ENCODE assay signal across 9 mouse cellular contexts in the genomic region with DNA sequence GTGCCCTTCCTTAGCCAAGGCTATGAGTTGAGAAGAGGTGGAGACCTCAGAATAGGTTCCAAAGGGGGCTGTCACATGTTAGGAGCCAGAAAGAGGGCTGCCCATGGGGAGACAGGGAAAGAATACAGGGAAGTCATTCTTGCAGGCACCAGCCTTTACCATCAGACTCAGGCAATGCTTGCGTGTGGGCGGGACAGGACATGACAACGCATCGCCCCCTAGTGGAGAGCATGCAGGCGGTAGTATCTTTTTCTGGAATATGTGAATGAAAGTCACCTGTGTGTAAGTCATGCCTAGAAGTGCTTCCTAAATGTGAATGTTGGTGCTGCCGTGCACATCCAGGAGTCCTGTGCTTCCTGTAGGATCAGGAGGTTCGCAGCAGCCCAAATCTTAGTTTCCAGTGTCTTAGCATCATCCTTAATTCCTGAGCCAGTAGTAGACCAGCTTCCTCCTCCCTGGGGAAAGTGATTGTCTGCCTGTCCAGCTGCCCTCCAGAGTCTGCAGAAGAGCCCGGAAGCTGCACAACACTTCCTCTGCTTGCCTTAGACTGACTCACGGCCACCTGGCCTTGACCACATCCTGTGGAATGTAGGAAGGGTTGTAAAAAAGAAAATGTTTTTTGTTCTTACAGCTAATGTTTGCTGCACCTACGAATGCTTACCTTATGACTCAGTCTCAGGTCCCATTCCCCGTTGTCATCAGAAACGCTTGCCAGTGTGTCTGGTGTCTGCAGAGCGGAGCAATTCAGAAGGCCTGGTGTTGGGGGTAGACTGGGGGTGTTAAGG. TPM values are rescaled to one million over a fixed set of nuclear protein-coding genes. Genes with fewer than 3 reads are reported as not detected.
A peak's percentile ranks its signal among the peaks of the same experiment; 100 is the strongest.
DNase-seq lines count a peak whose midpoint lies in the region; ATAC-seq and TF ChIP-seq lines count a peak whose summit lies in the region.
"Had no signal": no experiment of that assay in that cellular context is flagged by ENCODE, and none has a peak within 500 bp of the region (broad histone marks: within the 10 kb centered on the region; RNA-seq: fewer than 3 reads in every experiment).

No protein-coding gene starts in this region.

- no peaks in the 10 kb centered on the region for H3K9me3 ChIP-seq in kidney, embryonic 16.5 days (ENCODE audit: low read length)
- H3K9me3 ChIP-seq in liver, embryonic 11.5 days (ENCODE audit: control insufficient read depth, low read length) = no peaks in the 10 kb centered on the region
- H3K9me3 ChIP-seq in neural tube, embryonic 11.5 days (ENCODE audit: control insufficient read depth, low read length) = no peaks in the 10 kb centered on the region
- no peaks in the 10 kb centered on the region for H3K9me3 ChIP-seq in stomach, postnatal 0 days (ENCODE audit: control insufficient read depth, low read length)
- H3K9me3 ChIP-seq: embryonic facial prominence, embryonic 13.5 days had no signal

- peaks cover 70% of the 10 kb centered on the region for H3K36me3 ChIP-seq in kidney, embryonic 16.5 days (ENCODE audit: insufficient read depth, low read length)
- peaks cover 6% of the 10 kb centered on the region; the same call in 1 of the 2 replicates for H3K36me3 ChIP-seq in liver, embryonic 11.5 days (ENCODE audit: control insufficient read depth, insufficient read depth, low read length)
- H3K36me3 ChIP-seq in neural tube, embryonic 11.5 days (ENCODE audit: control insufficient read depth, insufficient read depth, low read length) = peaks cover 6% of the 10 kb centered on the region
- H3K36me3 ChIP-seq in stomach, postnatal 0 days (ENCODE audit: control insufficient read depth, insufficient read depth, low read length) = peaks cover 17% of the 10 kb centered on the region

- TF ChIP-seq EP300 in stomach, postnatal 0 days (optimal IDR thresholded peaks at IDR 0.05) = no peak

- intact Hi-C loops in gastrocnemius, postnatal 14 days (cut with DNase I; ENCODE audit: low total_unique reads) = loop anchor here (2.0 kb wide), 1 partner anchor 133 kb away; no protein-coding TSS in a partner anchor

- no peaks in the 10 kb centered on the region for H3K27me3 ChIP-seq in kidney, embryonic 16.5 days (ENCODE audit: insufficient read depth, low read length)
- H3K27me3 ChIP-seq in liver, embryonic 11.5 days (replicated peaks; ENCODE audit: control insufficient read depth, insufficient read depth, low read length) = no peaks in the 10 kb centered on the region
- H3K27me3 ChIP-seq in neural tube, embryonic 11.5 days (ENCODE audit: control insufficient read depth, insufficient read depth, low read length) = no peaks in the 10 kb centered on the region
- no peaks in the 10 kb centered on the region for H3K27me3 ChIP-seq in stomach, postnatal 0 days (ENCODE audit: control insufficient read depth, insufficient read depth, low read length)
- H3K27me3 ChIP-seq: embryonic facial prominence, embryonic 13.5 days had no signal

- no peak overlapping the region for H3K4me2 ChIP-seq in kidney, embryonic 16.5 days (replicated peaks; ENCODE audit: low read depth, low read length)
- H3K4me2 ChIP-seq in liver, embryonic 11.5 days = no peak overlapping the region
- H3K4me2 ChIP-seq in neural tube, embryonic 11.5 days (ENCODE audit: low read depth) = no peak overlapping the region
- H3K4me2 ChIP-seq in stomach, postnatal 0 days (replicated peaks; ENCODE audit: low read depth) = no peak overlapping the region
- H3K4me2 ChIP-seq: embryonic facial prominence, embryonic 13.5 days had no signal

- DNase-seq in 3134 (ENCODE audit: extremely low read depth, insufficient read length, low spot score) = peak; percentile 74
- peak; percentile 85 for DNase-seq in ZHBTc4 (ENCODE audit: low read depth, low spot score)
- peak; percentile 68 for DNase-seq in gastrocnemius, postnatal 14 days
- DNase-seq in liver, embryonic 11.5 days (ENCODE audit: low spot score) = peak; percentile 47
- DNase-seq in neural tube, embryonic 11.5 days (ENCODE audit: low spot score) = peak; percentile 73
- peak; percentile 75 for DNase-seq in stomach, postnatal 0 days (ENCODE audit: low spot score)

- TF ChIP-seq CTCF in stomach, postnatal 0 days (IDR thresholded peaks at IDR 0.05; ENCODE audit: low read depth) = peak; percentile 92

- H3K4me1 ChIP-seq in kidney, embryonic 16.5 days (ENCODE audit: insufficient read depth, low read length) = no peaks in the 10 kb centered on the region
- H3K4me1 ChIP-seq in liver, embryonic 11.5 days (replicated peaks; ENCODE audit: control insufficient read depth, insufficient read depth, low read length) = no peaks in the 10 kb centered on the region
- H3K4me1 ChIP-seq in neural tube, embryonic 11.5 days (ENCODE audit: control insufficient read depth, insufficient read depth, low read length) = no peaks in the 10 kb centered on the region
- H3K4me1 ChIP-seq in stomach, postnatal 0 days (replicated peaks; ENCODE audit: control insufficient read depth, insufficient read depth) = no peaks in the 10 kb centered on the region

- H3K9ac ChIP-seq in kidney, embryonic 16.5 days (replicated peaks; ENCODE audit: low read length) = no peak overlapping the region
- no peak overlapping the region for H3K9ac ChIP-seq in liver, embryonic 11.5 days (ENCODE audit: low read depth, low read length)
- no peak overlapping the region for H3K9ac ChIP-seq in neural tube, embryonic 11.5 days (ENCODE audit: low read length)
- no peak overlapping the region for H3K9ac ChIP-seq in stomach, postnatal 0 days (ENCODE audit: low read length)
- H3K9ac ChIP-seq: embryonic facial prominence, embryonic 13.5 days had no signal

- no peak overlapping the region for H3K4me3 ChIP-seq in kidney, embryonic 16.5 days (ENCODE audit: low read length)
- no peak overlapping the region for H3K4me3 ChIP-seq in liver, embryonic 11.5 days (ENCODE audit: low read depth, low read length)
- H3K4me3 ChIP-seq in neural tube, embryonic 11.5 days (ENCODE audit: low read depth, low read length) = no peak overlapping the region
- H3K4me3 ChIP-seq in stomach, postnatal 0 days (ENCODE audit: low read depth, low read length) = no peak overlapping the region
- H3K4me3 ChIP-seq: embryonic facial prominence, embryonic 13.5 days had no signal

- 51% methylated on average over 13 of the region's 13 CpGs for WGBS in kidney, embryonic 16.5 days
- WGBS in liver, embryonic 11.5 days = 35% methylated on average over 13 of the region's 13 CpGs
- 64% methylated on average over 13 of the region's 13 CpGs for WGBS in neural tube, embryonic 11.5 days
- WGBS in stomach, postnatal 0 days = 38% methylated on average over 13 of the region's 13 CpGs

- H3K27ac ChIP-seq in kidney, embryonic 16.5 days (ENCODE audit: low read length) = no peak overlapping the region
- H3K27ac ChIP-seq in liver, embryonic 11.5 days (ENCODE audit: low read depth, low read length) = no peak overlapping the region
- no peak overlapping the region for H3K27ac ChIP-seq in neural tube, embryonic 11.5 days (ENCODE audit: low read depth, low read length)
- H3K27ac ChIP-seq in stomach, postnatal 0 days (replicated peaks) = no peak overlapping the region
- H3K27ac ChIP-seq: embryonic facial prominence, embryonic 13.5 days had no signal

- peak; percentile 82 for ATAC-seq in common myeloid progenitor, adult 5-6 weeks (replicated peaks; ENCODE audit: low read depth, poor library complexity, severe bottlenecking)
- ATAC-seq in kidney, embryonic 16.5 days (ENCODE audit: low FRiP score, low TSS enrichment) = peak; percentile 62; the same call in 1 of the 2 replicates
- ATAC-seq in liver, embryonic 11.5 days (replicated peaks; ENCODE audit: low FRiP score) = no peak
- ATAC-seq in neural tube, embryonic 11.5 days (ENCODE audit: insufficient read depth, low FRiP score, low TSS enrichment) = no peak
- peak; percentile 78 for ATAC-seq in stomach, postnatal 0 days (ENCODE audit: low FRiP score, low TSS enrichment)

RNA-seq across cellular contexts. Expression of a gene that starts 35.3 kb away (rescaled TPM):
- not detected in 2 replicates for total RNA-seq in common myeloid progenitor, adult 5-6 weeks (2017)
- total RNA-seq in gastrocnemius, postnatal 14 days (2021) = not detected
- polyA plus RNA-seq in kidney, embryonic 16.5 days (2015; fragmentation: Nextera tagmentation; extraction: Ambion mirVana) = not detected in 2 replicates
- polyA plus RNA-seq in liver, embryonic 11.5 days (2014; fragmentation: Nextera tagmentation; extraction: Ambion mirVana) = 0.08 TPM in 1 of 2 replicates, not detected in the other
- 17.2 and 18.6 TPM in 2 replicates for polyA plus RNA-seq in neural tube, embryonic 11.5 days (2014; fragmentation: Nextera tagmentation; extraction: Ambion mirVana)
- polyA plus RNA-seq in stomach, postnatal 0 days (2015; fragmentation: Nextera tagmentation; extraction: Ambion mirVana) = not detected in 2 replicates

Comparison
In these comparisons a context has a peak if more than half of its experiments do, and no peak if none do; other contexts are left out.
1. ATAC-seq: peak in common myeloid progenitor, adult 5-6 weeks (single experiment), kidney, embryonic 16.5 days (single experiment) and stomach, postnatal 0 days (single experiment); none in liver, embryonic 11.5 days (single experiment) and neural tube, embryonic 11.5 days (single experiment).
2. RNA of a gene that starts 35.3 kb away (polyA plus RNA-seq): 17.2 to 18.6 TPM in neural tube, embryonic 11.5 days; not detected in kidney, embryonic 16.5 days, 0.08 TPM in liver, embryonic 11.5 days and not detected in stomach, postnatal 0 days; every median in the first group is over 10 times any median in the second.
3. Peak in every context shown above with its lines, with median percentiles within 50 percentile points of each other: DNase-seq.